Mouse (Mus musculus) adrenal gland, postnatal 36 days (tissue): Measurements from ENCODE around the gene Ssbp2. TPM values are rescaled to one million over a fixed set of nuclear protein-coding genes. Genes with fewer than 3 reads are reported as not detected.

Experiments used
- DNase-seq, 2 experiments: peaks; one replicate each; pipeline ENCODE4 v3.0.0; 2021; ENCODE audit warnings: mixed read lengths in 1 of 2
- total RNA-seq, 2 experiments: library from RNA; stranded (reverse); gene quantifications; 2 replicates each; pipeline ENCODE4 v1.2.3; 2021

Gene Ssbp2
- total RNA-seq, 2 experiments from 2014 or later, result 26.4 to 30.4 TPM

DNA sequence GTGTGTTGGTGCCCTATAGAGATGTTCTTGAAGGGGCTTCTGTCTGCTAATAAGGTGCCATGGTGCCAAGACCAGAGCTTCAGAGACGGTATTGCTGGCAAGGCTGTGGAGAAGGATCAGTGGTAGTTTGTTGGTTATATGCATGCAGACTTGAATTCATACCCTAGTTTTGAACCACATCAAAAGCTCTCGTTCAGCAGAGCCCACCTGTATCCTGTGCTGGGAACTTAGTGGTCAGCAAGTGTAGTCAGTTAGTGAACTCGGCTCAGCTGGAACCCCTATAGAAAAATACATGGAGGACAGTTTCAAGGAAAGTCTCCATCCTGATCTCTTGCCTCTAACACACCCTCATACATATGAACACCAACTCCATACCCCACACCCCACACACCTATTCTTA is 69.7 kb downstream of the Ssbp2 start:
- no peak for DNase-seq

- DNase-seq, result no peak
Measured at GRCm38 (mm10) chr13:91536711-91537110, 76.6 kb downstream of the Ssbp2 start.

- no peak for DNase-seq
Measured at GRCm38 (mm10) chr13:91540145-91541068, 80.3 kb downstream of the Ssbp2 start.

- DNase-seq, result no peak
Measured at GRCm38 (mm10) chr13:91541069-91541429, 81.0 kb downstream of the Ssbp2 start.

DNA sequence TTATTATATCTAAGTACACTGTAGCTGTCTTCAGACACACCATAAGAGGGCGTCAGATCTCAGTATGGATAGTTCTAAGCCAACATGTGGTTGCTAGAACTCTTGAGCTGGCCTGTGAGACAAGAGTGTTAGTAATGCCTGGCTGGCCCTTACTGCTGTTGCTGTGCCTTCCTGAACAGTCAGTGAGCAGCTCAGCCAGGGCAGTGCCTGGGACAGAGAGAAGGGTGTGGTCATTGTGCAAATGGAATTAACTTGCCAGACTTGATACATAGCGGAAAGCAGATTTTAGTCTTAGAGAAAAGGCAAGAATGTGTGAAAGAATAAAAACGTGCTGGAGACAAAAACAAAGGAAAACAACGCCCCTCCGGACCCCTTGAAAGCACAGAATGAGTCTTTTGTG is 83.5 kb downstream of the Ssbp2 start:
- no peak for DNase-seq

- DNase-seq, result no peak
Measured at GRCm38 (mm10) chr13:91564047-91564446, 104.0 kb downstream of the Ssbp2 start.

- DNase-seq, result no peak
Measured at GRCm38 (mm10) chr13:91564755-91565154, 104.7 kb downstream of the Ssbp2 start.

DNA sequence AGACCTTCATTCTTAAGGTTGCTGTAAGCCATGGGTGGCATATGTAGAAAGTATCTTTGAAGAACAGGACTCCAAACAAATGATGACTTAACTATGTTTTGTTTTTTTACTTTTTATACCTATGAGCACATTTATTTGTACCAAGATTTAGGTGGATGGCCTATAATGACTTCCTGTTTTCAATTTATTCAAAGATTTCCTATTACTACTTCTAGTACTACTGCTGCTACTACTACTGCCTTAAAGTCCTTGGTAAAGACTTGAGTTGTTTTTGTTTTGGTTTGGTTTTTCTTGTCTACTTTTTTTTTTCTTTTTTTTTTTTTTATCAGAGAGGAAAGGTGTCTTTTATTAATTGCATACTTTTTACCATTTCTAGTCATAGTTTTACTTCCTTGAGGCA is 121.4 kb downstream of the Ssbp2 start:
- no peak for DNase-seq

- no peak for DNase-seq
Measured at GRCm38 (mm10) chr13:91582212-91582611, 122.1 kb downstream of the Ssbp2 start.

- DNase-seq, result no peak
Measured at GRCm38 (mm10) chr13:91586368-91586767, 126.3 kb downstream of the Ssbp2 start.

- DNase-seq, result no peak
Measured at GRCm38 (mm10) chr13:91588475-91588874, 128.4 kb downstream of the Ssbp2 start.

DNA sequence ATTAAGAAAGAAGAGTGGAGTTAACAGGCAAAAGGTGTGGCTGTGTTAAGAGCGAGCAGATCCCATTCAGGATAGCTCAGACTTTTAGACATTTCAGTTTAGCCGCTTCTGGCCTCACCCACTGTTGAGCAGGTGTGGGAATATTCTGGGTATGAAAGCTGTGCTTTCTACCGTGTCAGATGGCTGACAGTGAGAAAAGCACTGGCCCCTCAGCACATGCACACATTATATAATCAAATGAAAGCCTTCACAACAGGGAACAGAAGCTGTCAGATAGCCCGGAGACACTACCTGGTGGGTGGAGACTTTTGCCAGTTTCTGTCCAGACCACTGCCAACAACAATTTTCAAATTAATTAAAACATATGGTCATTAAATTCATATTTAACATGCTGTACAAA is 131.8 kb downstream of the Ssbp2 start:
- DNase-seq, result no peak

DNA sequence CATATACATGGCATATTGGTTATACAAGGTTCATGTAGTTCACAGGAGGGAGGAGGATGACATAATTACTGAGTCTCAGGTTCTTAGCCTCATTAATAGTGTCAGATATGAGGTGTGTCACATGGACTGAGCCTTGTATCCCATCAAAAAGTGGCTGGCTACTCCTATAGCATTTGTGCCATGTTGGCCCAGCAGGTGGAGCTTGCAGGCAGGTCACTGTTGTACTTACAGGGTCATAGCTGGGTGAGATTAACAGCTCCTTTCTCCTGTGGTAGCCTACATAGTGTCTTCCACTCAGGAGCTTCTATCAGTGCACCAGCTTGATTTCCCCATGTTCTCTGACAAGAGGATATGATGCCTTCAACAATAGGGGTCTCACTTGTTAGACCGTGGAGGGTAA is 135.2 kb downstream of the Ssbp2 start:
- DNase-seq, result no peak

DNA sequence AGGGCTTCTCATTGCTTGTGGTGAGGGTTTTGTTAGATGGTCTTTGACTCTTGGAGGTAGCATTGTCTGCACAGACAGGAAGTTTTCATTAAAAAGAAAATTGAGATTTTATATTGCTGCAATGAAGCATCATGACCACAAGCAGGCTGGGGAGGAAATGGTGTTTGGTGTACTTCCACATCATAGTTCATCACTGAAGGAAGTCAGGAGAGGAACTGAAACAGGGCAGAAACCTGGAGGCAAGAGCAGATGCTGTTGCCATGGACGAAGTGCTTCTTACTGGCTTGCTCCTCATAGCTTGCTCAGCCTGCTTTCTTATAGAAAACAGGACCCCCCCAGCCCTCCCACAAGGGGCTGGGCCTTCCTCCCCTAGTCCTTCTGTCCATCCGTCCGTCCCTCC is 139.5 kb downstream of the Ssbp2 start:
- no peak for DNase-seq

DNA sequence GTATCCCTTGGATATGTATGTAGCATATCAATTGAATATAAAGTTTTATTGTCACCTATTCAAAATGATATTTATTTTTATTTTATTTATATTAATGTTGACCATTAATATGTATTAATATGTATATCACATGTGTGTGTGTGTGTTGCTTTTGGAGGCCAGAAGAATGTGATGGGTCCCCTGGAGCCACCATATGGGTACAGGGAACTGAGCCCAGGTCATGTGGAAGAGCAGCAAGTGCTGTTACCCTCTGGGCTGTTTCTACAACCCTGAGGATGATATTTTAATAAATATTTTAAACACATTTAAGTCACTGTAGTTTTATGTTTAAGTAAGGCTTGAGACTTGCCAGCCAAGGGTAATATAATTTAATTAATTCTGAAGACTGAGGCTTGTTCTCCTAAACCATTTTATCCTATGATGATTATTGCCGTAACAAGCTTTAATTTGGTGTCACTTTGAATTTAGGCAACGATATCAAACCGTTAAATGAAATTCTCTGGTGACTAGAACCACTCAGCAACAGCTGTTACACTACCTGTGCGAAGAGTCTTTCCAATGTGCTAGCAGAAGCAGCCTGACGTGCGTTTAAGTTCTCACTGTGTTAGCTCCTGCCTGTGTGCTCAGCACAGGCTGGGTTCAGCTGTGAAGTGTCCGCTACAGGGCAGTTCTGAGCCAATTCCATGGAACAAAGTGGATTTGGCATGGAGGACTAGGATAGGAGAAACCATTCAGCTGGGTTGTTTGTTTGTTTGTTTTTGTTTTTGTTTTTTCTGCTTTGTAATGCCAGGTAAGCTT is 145.2 kb downstream of the Ssbp2 start:
- DNase-seq, result no peak

DNA sequence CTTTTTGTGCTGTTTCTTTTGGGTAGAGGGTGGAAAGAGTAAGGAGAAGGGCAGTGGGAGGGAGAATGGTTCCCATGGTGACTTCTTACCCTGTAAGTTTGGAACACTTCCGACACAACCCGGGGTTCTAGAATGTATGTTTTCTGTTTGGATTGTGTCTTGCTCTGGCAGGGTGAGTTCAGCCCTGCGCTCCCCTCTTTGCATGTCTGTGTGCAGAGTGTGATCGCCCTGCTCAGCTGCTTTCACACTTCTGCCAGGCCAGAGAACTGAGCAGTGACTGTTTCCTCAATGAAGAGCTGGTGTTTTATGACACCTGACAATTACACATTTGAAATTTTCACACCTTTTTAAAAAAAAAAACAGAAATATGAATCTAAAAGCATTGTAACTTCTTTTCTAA is 150.5 kb downstream of the Ssbp2 start:
- DNase-seq, result no peak

DNA sequence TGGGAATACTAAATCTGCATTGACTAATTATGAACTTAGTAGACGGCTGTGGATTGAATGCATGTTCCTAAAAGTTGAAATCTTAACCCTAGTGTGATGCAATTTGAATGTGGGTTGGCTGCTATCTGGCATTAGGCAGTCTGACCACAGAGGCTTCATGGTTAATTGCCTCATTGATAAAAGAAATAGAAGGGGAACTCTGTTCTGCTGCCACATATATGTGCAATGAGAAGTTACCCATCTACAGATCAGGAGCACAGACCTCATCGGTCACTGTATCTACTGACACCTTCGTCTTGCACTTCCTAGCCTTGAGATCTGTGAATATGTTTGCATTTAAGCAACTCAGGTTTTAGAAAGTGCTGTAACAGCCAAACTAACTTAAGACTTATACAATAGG is 151.8 kb downstream of the Ssbp2 start:
- DNase-seq, result no peak

DNA sequence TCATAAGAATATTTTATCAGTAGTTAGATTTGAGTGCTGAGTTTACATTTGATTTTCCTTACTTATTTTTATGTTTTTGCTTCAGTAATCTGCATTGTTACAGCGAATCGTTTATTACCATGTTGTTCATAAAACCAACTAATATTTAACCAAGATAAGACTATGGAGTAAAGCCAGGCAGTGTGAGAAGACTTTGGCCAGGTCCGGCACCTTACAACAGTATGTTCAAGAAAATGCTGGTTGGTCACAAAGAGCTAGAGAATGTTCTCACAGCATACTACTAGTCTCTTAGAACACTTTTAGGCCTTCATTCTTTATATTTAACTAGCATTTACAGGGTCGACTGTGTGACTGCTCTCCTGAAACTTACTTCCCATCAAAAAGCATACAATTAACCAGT is 152.5 kb downstream of the Ssbp2 start:
- DNase-seq, result no peak

DNA sequence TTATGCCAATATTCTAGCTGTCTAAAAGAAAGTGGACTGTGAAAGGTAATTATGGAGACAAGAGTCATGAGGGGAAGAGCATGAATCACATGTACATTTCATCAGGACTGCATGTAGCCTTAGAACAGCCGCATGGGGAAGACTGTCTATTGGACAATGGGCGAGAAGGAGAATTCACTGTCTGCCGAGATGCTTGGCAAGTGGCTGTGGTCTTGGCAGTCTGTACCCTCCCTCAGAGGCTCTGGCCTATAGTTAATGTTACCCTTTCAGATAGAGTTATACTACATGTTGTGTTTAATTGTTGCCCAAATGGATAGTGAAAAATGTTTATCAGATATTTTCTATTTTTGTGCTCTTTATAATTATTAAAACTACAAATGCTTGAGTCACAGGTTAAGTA is 156.0 kb downstream of the Ssbp2 start:
- no peak for DNase-seq

- no peak for DNase-seq
Measured at GRCm38 (mm10) chr13:91616876-91617275, 156.8 kb downstream of the Ssbp2 start.

- DNase-seq, result no peak
Measured at GRCm38 (mm10) chr13:91619431-91619830, 159.3 kb downstream of the Ssbp2 start.

GRCm38 (mm10) chr13:91620541-91620940 is 160.5 kb downstream of the Ssbp2 start:
- DNase-seq, result no peak

DNA sequence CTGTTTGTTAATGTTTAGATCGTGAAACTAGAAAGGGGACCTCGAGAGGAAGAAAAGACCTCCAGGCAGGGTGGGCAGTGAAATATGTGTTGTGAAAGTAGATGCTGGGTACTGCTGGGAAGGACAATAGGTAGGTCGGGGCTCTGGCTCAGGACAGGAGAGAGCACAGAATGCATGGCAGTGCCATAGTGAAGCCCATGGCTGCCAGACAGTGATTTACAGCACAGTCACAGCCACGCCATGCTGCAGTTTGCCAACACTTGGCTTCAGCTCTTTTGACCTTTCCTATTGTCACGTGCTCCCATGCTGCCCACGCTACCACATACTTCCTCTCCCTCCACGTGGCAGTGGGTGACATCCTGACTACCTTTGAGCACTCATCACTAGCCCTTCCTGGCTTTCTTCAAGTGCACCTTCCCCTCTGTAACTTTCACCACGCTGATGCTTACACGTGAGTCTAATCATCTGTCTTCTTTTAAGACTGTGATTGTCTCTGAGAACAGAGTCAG is 171.3 kb downstream of the Ssbp2 start:
- DNase-seq, result peak in 1 of 2 experiments; percentile 3
